Comparison of ENCODE assay signal across 18 mouse cellular contexts in genomic region chr11:29493135-29493534, GRCm38 (mm10). TPM values are rescaled to one million over a fixed set of nuclear protein-coding genes. Genes with fewer than 3 reads are reported as not detected.
"Had no signal": no experiment of that assay in that cellular context is flagged by ENCODE, and none has a peak within 500 bp of the region (broad histone marks: within the 10 kb centered on the region; RNA-seq: fewer than 3 reads in every experiment).

No protein-coding gene starts in this region.

- H3K36me3 ChIP-seq: liver, embryonic 15.5 days had no signal

- H3K9ac ChIP-seq: kidney, embryonic 15.5 days; limb, embryonic 12.5 days; limb, embryonic 15.5 days; liver, embryonic 15.5 days; midbrain, embryonic 12.5 days had no signal

- H3K27ac ChIP-seq: kidney, embryonic 15.5 days; limb, embryonic 12.5 days; limb, embryonic 15.5 days; liver, embryonic 15.5 days; macrophage; midbrain, embryonic 12.5 days had no signal

- H3K4me1 ChIP-seq: kidney, embryonic 15.5 days; limb, embryonic 12.5 days; limb, embryonic 15.5 days; midbrain, embryonic 12.5 days had no signal

- H3K4me2 ChIP-seq: kidney, embryonic 15.5 days; limb, embryonic 12.5 days; limb, embryonic 15.5 days; liver, embryonic 15.5 days; midbrain, embryonic 12.5 days had no signal

- H3K4me3 ChIP-seq: kidney, embryonic 15.5 days; limb, embryonic 12.5 days; limb, embryonic 15.5 days; liver, embryonic 15.5 days; midbrain, embryonic 12.5 days had no signal

- H3K27me3 ChIP-seq: kidney, embryonic 15.5 days; limb, embryonic 12.5 days; limb, embryonic 15.5 days; liver, embryonic 15.5 days; midbrain, embryonic 12.5 days had no signal

- H3K9me3 ChIP-seq: kidney, embryonic 15.5 days; limb, embryonic 12.5 days; limb, embryonic 15.5 days; liver, embryonic 15.5 days; midbrain, embryonic 12.5 days had no signal

- DNase-seq: kidney, adult 11 months; kidney, adult 8-10 months; kidney, postnatal 10 days; kidney, postnatal 36 days; left cerebral cortex, postnatal 4 days; lung, adult 2 months; lung, postnatal 14 days; thymus, adult 18-20 months; thymus, postnatal 36 days had no signal

RNA-seq across cellular contexts. Expression of gene Clhc1, which starts 54.6 kb away (rescaled TPM):
- polyA plus RNA-seq: kidney, embryonic 15.5 days; lung, adult 2 months; midbrain, postnatal 0 days; small intestine, adult 2 months; spleen, adult 2 months had no signal
